Mouse (Mus musculus) neutrophil, adult 5-6 weeks (primary cell): ENCODE measurements around the gene Osbp. TPM values are rescaled to one million over a fixed set of nuclear protein-coding genes. Genes with fewer than 3 reads are reported as not detected.

Experiments
- total RNA-seq: library from RNA; stranded (forward); fragments of 200-1000 nt; gene quantifications from 2 replicates; pipeline ENCODE4 v1.2.3, GENCODE M21; 2017

Osbp gene
- total RNA-seq, 1 experiment from 2014 or later: 39.0 TPM

Other genes starting within 250 kb of the Osbp start
- not detected in 2 replicates for gene Gif, start 218.4 kb upstream of the Osbp start, total RNA-seq
- gene Mrpl16, start 195.6 kb upstream of the Osbp start, total RNA-seq: 23.6 and 24.1 TPM in 2 replicates
- 3.3 and 4.4 TPM in 2 replicates for gene Stx3, start 146.5 kb upstream of the Osbp start, total RNA-seq
- gene Olfr1417, start 126.7 kb upstream of the Osbp start, total RNA-seq: not detected in 2 replicates
- gene Olfr1418, start 104.9 kb upstream of the Osbp start, total RNA-seq: not detected in 2 replicates
- not detected in 2 replicates for gene Olfr1419, start 90.8 kb upstream of the Osbp start, total RNA-seq
- not detected in 2 replicates for gene Olfr1420, start 79.4 kb upstream of the Osbp start, total RNA-seq
- gene Patl1, start 53.5 kb upstream of the Osbp start, total RNA-seq: 21.1 and 21.9 TPM in 2 replicates
- not detected in 2 replicates for gene Olfr1423, start 75.4 kb downstream of the Osbp start, total RNA-seq
- not detected in 2 replicates for gene Olfr1424, start 96.7 kb downstream of the Osbp start, total RNA-seq
- 1.3 TPM in 1 of 2 replicates, not detected in the other for gene Olfr1425, start 111.8 kb downstream of the Osbp start, total RNA-seq
- gene Olfr1426, start 126.1 kb downstream of the Osbp start, total RNA-seq: not detected in 2 replicates
- not detected in 2 replicates for gene Olfr1427, start 137.4 kb downstream of the Osbp start, total RNA-seq
- not detected in 2 replicates for gene Olfr1428, start 150.0 kb downstream of the Osbp start, total RNA-seq
- gene Olfr76, start 157.3 kb downstream of the Osbp start, total RNA-seq: not detected in 2 replicates
- gene Olfr1555-ps1, start 204.2 kb downstream of the Osbp start, total RNA-seq: not detected in 2 replicates
- gene Olfr1431, start 234.7 kb downstream of the Osbp start, total RNA-seq: not detected in 2 replicates